Mouse (Mus musculus): ENCODE measurements around the gene Hps5.
"Not testable (repeated sequence)": the region's sequence is repeated elsewhere in the genome, so short reads cannot be mapped to it uniquely, and the experiment has no call there.

- not testable (repeated sequence) for TF ChIP-seq MAFK (IDR thresholded peaks at IDR 0.05; ENCODE audit: insufficient read depth, low read depth, low read length); ZC3H11A (IDR thresholded peaks at IDR 0.05; ENCODE audit: borderline replicate concordance, low read depth, low read length); ZNF384 (IDR thresholded peaks at IDR 0.05; ENCODE audit: low read depth, low read length); HCFC1 (IDR thresholded peaks at IDR 0.05; ENCODE audit: borderline replicate concordance, insufficient read depth, low read length); CHD2 (IDR thresholded peaks at IDR 0.05; ENCODE audit: low read depth, low read length)
These were observed 25.2 kb upstream of the Hps5 start for GRCm38 (mm10) chr7:46820876-46821632.
